Mouse (Mus musculus): ENCODE results near the gene Hydin.

DNA sequence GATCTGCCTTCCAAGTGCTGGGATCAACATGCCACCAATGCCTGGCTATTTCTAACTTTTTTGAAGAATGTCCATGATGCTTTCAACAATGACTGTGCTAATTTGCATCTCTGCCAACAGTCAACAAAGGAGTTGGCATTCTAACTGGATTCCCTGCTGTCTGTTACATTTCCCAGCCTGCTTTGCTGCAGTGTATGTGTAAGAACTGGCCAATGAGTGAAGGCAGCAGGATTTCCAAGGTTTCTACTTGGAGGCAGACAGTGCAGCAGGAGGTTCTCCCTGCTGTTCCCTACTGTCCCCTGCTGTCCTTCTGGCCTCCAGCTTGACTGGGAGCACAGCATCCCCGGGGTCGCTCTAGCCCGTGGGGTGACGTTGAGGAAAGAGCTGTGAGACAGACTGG, 52.8 kb downstream of the Hydin start:
- no peak for TF ChIP-seq CTCF (IDR thresholded peaks at IDR 0.05; ENCODE audit: low read depth, low read length)
- TF ChIP-seq GATA1 (IDR thresholded peaks at IDR 0.05; ENCODE audit: borderline replicate concordance, low read length), result no peak
- TF ChIP-seq TAL1 (conservative IDR thresholded peaks at IDR 0.05; ENCODE audit: low read depth, low read length), result no peak
- TF ChIP-seq POLR2AphosphoS5 (IDR thresholded peaks at IDR 0.05; ENCODE audit: insufficient replicate concordance, low read depth, low read length), result no peak
